Mouse (Mus musculus): ENCODE results near the gene Hyal4. TPM values are rescaled to one million over a fixed set of nuclear protein-coding genes. Genes with fewer than 3 reads are reported as not detected.

The Hyal4 gene
- polyA plus RNA-seq, 1 experiment from 2014 or later = 0.03 TPM

Other genes starting within 250 kb of the Hyal4 start
- not detected in 2 replicates for gene Iqub, start 233.3 kb upstream of the Hyal4 start, polyA plus RNA-seq (2015; fragmentation: Nextera tagmentation; extraction: Ambion mirVana)
- 148 and 181 TPM in 2 replicates for gene Ndufa5, start 220.3 kb upstream of the Hyal4 start, polyA plus RNA-seq (2015; fragmentation: Nextera tagmentation; extraction: Ambion mirVana)
- gene Asb15, start 220.2 kb upstream of the Hyal4 start, polyA plus RNA-seq (2015; fragmentation: Nextera tagmentation; extraction: Ambion mirVana) = 0.02 TPM in 1 of 2 replicates, not detected in the other
- 0.15 and 0.35 TPM in 2 replicates for gene Lmod2, start 150.6 kb upstream of the Hyal4 start, polyA plus RNA-seq (2015; fragmentation: Nextera tagmentation; extraction: Ambion mirVana)
- gene Wasl, start 83.3 kb upstream of the Hyal4 start, polyA plus RNA-seq (2015; fragmentation: Nextera tagmentation; extraction: Ambion mirVana) = 22.8 and 25.0 TPM in 2 replicates
- not detected in 2 replicates for gene Hyal6, start 15.1 kb upstream of the Hyal4 start, polyA plus RNA-seq (2015; fragmentation: Nextera tagmentation; extraction: Ambion mirVana)
- gene Spam1, start 42.9 kb downstream of the Hyal4 start, polyA plus RNA-seq (2015; fragmentation: Nextera tagmentation; extraction: Ambion mirVana) = not detected in 2 replicates
- gene Hyal5, start 109.7 kb downstream of the Hyal4 start, polyA plus RNA-seq (2015; fragmentation: Nextera tagmentation; extraction: Ambion mirVana) = 0.06 and 0.15 TPM in 2 replicates
- gene Tmem229a, start 208.0 kb downstream of the Hyal4 start, polyA plus RNA-seq (2015; fragmentation: Nextera tagmentation; extraction: Ambion mirVana) = 0.09 and 0.16 TPM in 2 replicates

Data from liver, embryonic 15.5 days (tissue).